Mouse (Mus musculus): ENCODE results near the gene Fam110c.
"Not testable (repeated sequence)": the region's sequence is repeated elsewhere in the genome, so short reads cannot be mapped to it uniquely, and the experiment has no call there.

The Fam110c gene

GRCm38 (mm10) chr12:31073412-31074354 is at the start of gene Fam110c:
TSS of gene Fam110c (plus strand) at chr12:31073861.
- DNase-seq (ENCODE audit: low read depth, low spot score) = no peak

GRCm38 (mm10) chr12:31026423-31026822 is 47.2 kb upstream of the Fam110c start:
- no peak for DNase-seq (ENCODE audit: low read depth, low spot score)

- no peak for DNase-seq (ENCODE audit: low read depth, low spot score)
Measured at GRCm38 (mm10) chr12:31052066-31052465, 21.6 kb upstream of the Fam110c start.

GRCm38 (mm10) chr12:31056291-31056864 is 17.3 kb upstream of the Fam110c start:
- no peak for DNase-seq (ENCODE audit: low read depth, low spot score)

- DNase-seq (ENCODE audit: low read depth, low spot score) = no peak
Measured at GRCm38 (mm10) chr12:31059393-31059853, 14.2 kb upstream of the Fam110c start.

- DNase-seq (ENCODE audit: low read depth, low spot score) = no peak
Measured at GRCm38 (mm10) chr12:31060245-31060644, 13.4 kb upstream of the Fam110c start.

GRCm38 (mm10) chr12:31071222-31071621 is 2.4 kb upstream of the Fam110c start:
- DNase-seq (ENCODE audit: low read depth, low spot score) = no peak

GRCm38 (mm10) chr12:31074355-31074786 is 710 bp downstream of the Fam110c start:
- DNase-seq (ENCODE audit: low read depth, low spot score) = not testable (repeated sequence)

- no peak for DNase-seq (ENCODE audit: low read depth, low spot score)
Measured at GRCm38 (mm10) chr12:31074839-31075538, 1.3 kb downstream of the Fam110c start.

GRCm38 (mm10) chr12:31077020-31077419 is 3.4 kb downstream of the Fam110c start:
- DNase-seq (ENCODE audit: low read depth, low spot score) = no peak

- DNase-seq (ENCODE audit: low read depth, low spot score) = no peak
Measured at GRCm38 (mm10) chr12:31078030-31078429, 4.4 kb downstream of the Fam110c start.

GRCm38 (mm10) chr12:31080352-31080751 is 6.7 kb downstream of the Fam110c start:
- no peak for DNase-seq (ENCODE audit: low read depth, low spot score)

- no peak for DNase-seq (ENCODE audit: low read depth, low spot score)
Measured at GRCm38 (mm10) chr12:31080890-31081554, 7.4 kb downstream of the Fam110c start.

GRCm38 (mm10) chr12:31083007-31083406 is 9.3 kb downstream of the Fam110c start:
- DNase-seq (ENCODE audit: low read depth, low spot score) = no peak

GRCm38 (mm10) chr12:31083407-31083806 is 9.7 kb downstream of the Fam110c start:
- DNase-seq (ENCODE audit: low read depth, low spot score) = no peak

- no peak for DNase-seq (ENCODE audit: low read depth, low spot score)
Measured at GRCm38 (mm10) chr12:31087060-31087459, 13.4 kb downstream of the Fam110c start.

GRCm38 (mm10) chr12:31090401-31090800 is 16.7 kb downstream of the Fam110c start:
- DNase-seq (ENCODE audit: low read depth, low spot score) = no peak

- no peak for DNase-seq (ENCODE audit: low read depth, low spot score)
Measured at GRCm38 (mm10) chr12:31090882-31091640, 17.4 kb downstream of the Fam110c start.

- no peak for DNase-seq (ENCODE audit: low read depth, low spot score)
Measured at GRCm38 (mm10) chr12:31092481-31092880, 18.8 kb downstream of the Fam110c start.

- no peak for DNase-seq (ENCODE audit: low read depth, low spot score)
Measured at GRCm38 (mm10) chr12:31097185-31097584, 23.5 kb downstream of the Fam110c start.

GRCm38 (mm10) chr12:31101190-31101589 is 27.5 kb downstream of the Fam110c start:
- no peak for DNase-seq (ENCODE audit: low read depth, low spot score)
